Mouse (Mus musculus): ENCODE results near the gene Gm609. TPM values are rescaled to one million over a fixed set of nuclear protein-coding genes. Genes with fewer than 3 reads are reported as not detected.

Gm609 gene
- polyA plus RNA-seq, 1 experiment from 2014 or later, result not detected

DNA sequence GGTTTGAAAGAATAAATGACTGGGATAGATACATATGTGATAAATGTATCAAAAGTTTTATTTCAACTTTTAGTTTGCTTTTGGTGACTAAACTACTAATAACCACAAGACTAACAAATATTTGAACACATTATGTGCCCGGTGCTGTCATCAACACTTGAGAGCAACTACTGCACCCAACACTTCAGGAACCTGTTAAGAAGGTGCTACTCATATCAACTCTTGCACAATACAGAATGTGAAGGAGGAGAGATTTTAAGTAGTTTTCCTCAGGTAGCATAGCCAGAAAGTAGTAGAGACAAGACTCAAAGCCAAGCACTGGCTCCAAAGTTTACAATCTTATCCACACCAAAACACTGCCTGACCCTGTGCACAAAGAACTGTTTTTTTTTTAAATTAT, 90.7 kb downstream of the Gm609 start:
- H3K4me1 ChIP-seq (ENCODE audit: control insufficient read depth, insufficient read depth, low read length), result peaks cover 31% of the 10 kb centered on the region
- no peak for ATAC-seq
- H3K4me2 ChIP-seq (ENCODE audit: low read length), result no peak overlapping the region
- no peak overlapping the region for H3K9ac ChIP-seq (ENCODE audit: low read depth, low read length)
- no peak overlapping the region for H3K27ac ChIP-seq (ENCODE audit: low read length)
- WGBS, result 94% methylated on average over 1 of the region's 1 CpGs
- peaks cover 7% of the 10 kb centered on the region for H3K36me3 ChIP-seq (ENCODE audit: control insufficient read depth, insufficient read depth, low read length)
- H3K4me3 ChIP-seq (ENCODE audit: low read depth, low read length), result no peak overlapping the region
- no peaks in the 10 kb centered on the region for H3K27me3 ChIP-seq (ENCODE audit: control insufficient read depth, insufficient read depth, low read depth, low read length)
- H3K9me3 ChIP-seq (replicated peaks; ENCODE audit: control insufficient read depth, low read length, poor library complexity, severe bottlenecking), result no peaks in the 10 kb centered on the region

- H3K4me2 ChIP-seq (ENCODE audit: low read length), result no peak overlapping the region
- ATAC-seq, result no peak; the same call in 1 of the 2 replicates
- H3K27ac ChIP-seq (ENCODE audit: low read length), result no peak overlapping the region
- no peak overlapping the region for H3K4me3 ChIP-seq (ENCODE audit: low read depth, low read length)
- H3K4me1 ChIP-seq (ENCODE audit: control insufficient read depth, insufficient read depth, low read length), result peaks cover 13% of the 10 kb centered on the region
- 73% methylated on average over 9 of the region's 9 CpGs for WGBS
- H3K9me3 ChIP-seq (replicated peaks; ENCODE audit: control insufficient read depth, low read length, poor library complexity, severe bottlenecking), result no peaks in the 10 kb centered on the region
- no peak overlapping the region for H3K9ac ChIP-seq (ENCODE audit: low read depth, low read length)
- peaks cover 17% of the 10 kb centered on the region for H3K36me3 ChIP-seq (ENCODE audit: control insufficient read depth, insufficient read depth, low read length)
- no peaks in the 10 kb centered on the region for H3K27me3 ChIP-seq (ENCODE audit: control insufficient read depth, insufficient read depth, low read depth, low read length)
These were observed 92.7 kb downstream of the Gm609 start for GRCm38 (mm10) chr16:45399947-45400555.

DNA sequence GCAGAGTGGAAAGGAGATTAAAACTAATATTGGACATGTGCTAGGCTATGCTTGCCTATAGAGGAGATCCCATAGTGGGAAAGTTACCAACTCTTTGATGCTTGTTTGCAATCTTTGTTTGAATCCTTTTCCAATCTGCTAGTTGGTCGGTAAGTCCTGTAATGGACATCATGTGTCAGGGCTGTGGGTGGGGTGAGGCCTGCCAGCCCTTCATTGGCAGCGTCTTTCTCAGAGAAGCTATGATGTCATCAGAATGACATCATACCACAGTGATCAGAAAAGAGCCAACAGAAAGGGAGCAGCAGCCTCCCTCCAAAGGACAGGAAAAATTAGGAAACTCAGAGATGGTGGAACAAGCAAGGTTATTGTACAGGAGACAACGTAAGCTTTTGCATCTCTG, 93.4 kb downstream of the Gm609 start:
- H3K4me2 ChIP-seq (ENCODE audit: low read length), result no peak overlapping the region

GRCm38 (mm10) chr16:45397440-45397839, 95.3 kb downstream of the Gm609 start:
- no peak for ATAC-seq
- Histone ChIP-seq H3K4me2 (ENCODE audit: low read length) (no peak overlapping the region), H3K4me3 (ENCODE audit: low read depth, low read length) (no peak overlapping the region), H3K27me3 (ENCODE audit: control insufficient read depth, insufficient read depth, low read depth, low read length) (no peaks in the 10 kb centered on the region), H3K36me3 (ENCODE audit: control insufficient read depth, insufficient read depth, low read length) (peaks cover 23% of the 10 kb centered on the region), H3K9ac (ENCODE audit: low read depth, low read length) (no peak overlapping the region), H3K9me3 (replicated peaks; ENCODE audit: control insufficient read depth, low read length, poor library complexity, severe bottlenecking) (no peaks in the 10 kb centered on the region), H3K27ac (ENCODE audit: low read length) (no peak overlapping the region), H3K4me1 (ENCODE audit: control insufficient read depth, insufficient read depth, low read length) (peaks cover 11% of the 10 kb centered on the region; the same call in 1 of the 2 replicates)
- 79% methylated on average over 2 of the region's 2 CpGs for WGBS

More for the DNA sequence above, 93.4 kb downstream of the Gm609 start:
- Histone ChIP-seq H3K9me3 (replicated peaks; ENCODE audit: control insufficient read depth, low read length, poor library complexity, severe bottlenecking) (no peaks in the 10 kb centered on the region), H3K27ac (ENCODE audit: low read length) (no peak overlapping the region), H3K27me3 (ENCODE audit: control insufficient read depth, insufficient read depth, low read depth, low read length) (no peaks in the 10 kb centered on the region), H3K4me1 (ENCODE audit: control insufficient read depth, insufficient read depth, low read length) (peaks cover 11% of the 10 kb centered on the region; the same call in 1 of the 2 replicates), H3K9ac (ENCODE audit: low read depth, low read length) (no peak overlapping the region), H3K4me3 (ENCODE audit: low read depth, low read length) (no peak overlapping the region), H3K36me3 (ENCODE audit: control insufficient read depth, insufficient read depth, low read length) (peaks cover 19% of the 10 kb centered on the region)
- WGBS, result 87% methylated on average over 3 of the region's 3 CpGs
- ATAC-seq, result no peak

- Histone ChIP-seq H3K27ac (ENCODE audit: low read length) (no peak overlapping the region), H3K36me3 (ENCODE audit: control insufficient read depth, insufficient read depth, low read length) (peaks cover 31% of the 10 kb centered on the region), H3K27me3 (ENCODE audit: control insufficient read depth, insufficient read depth, low read depth, low read length) (no peaks in the 10 kb centered on the region), H3K4me1 (ENCODE audit: control insufficient read depth, insufficient read depth, low read length) (no peaks in the 10 kb centered on the region), H3K4me3 (ENCODE audit: low read depth, low read length) (no peak overlapping the region), H3K9me3 (replicated peaks; ENCODE audit: control insufficient read depth, low read length, poor library complexity, severe bottlenecking) (no peaks in the 10 kb centered on the region), H3K9ac (ENCODE audit: low read depth, low read length) (no peak overlapping the region), H3K4me2 (ENCODE audit: low read length) (no peak overlapping the region)
- no peak for ATAC-seq
- WGBS, result 78% methylated on average over 6 of the region's 6 CpGs
These were observed 100.5 kb downstream of the Gm609 start for GRCm38 (mm10) chr16:45392246-45392645.

GRCm38 (mm10) chr16:45391680-45392079, 101.1 kb downstream of the Gm609 start:
- H3K4me3 ChIP-seq (ENCODE audit: low read depth, low read length), result no peak overlapping the region
- no peak overlapping the region for H3K27ac ChIP-seq (ENCODE audit: low read length)
- ATAC-seq, result no peak
- no peak overlapping the region for H3K9ac ChIP-seq (ENCODE audit: low read depth, low read length)
- 82% methylated on average over 3 of the region's 3 CpGs for WGBS
- H3K4me1 ChIP-seq (ENCODE audit: control insufficient read depth, insufficient read depth, low read length), result no peaks in the 10 kb centered on the region
- no peaks in the 10 kb centered on the region for H3K27me3 ChIP-seq (ENCODE audit: control insufficient read depth, insufficient read depth, low read depth, low read length)
- H3K4me2 ChIP-seq (ENCODE audit: low read length), result no peak overlapping the region
- H3K36me3 ChIP-seq (ENCODE audit: control insufficient read depth, insufficient read depth, low read length), result peaks cover 28% of the 10 kb centered on the region
- no peaks in the 10 kb centered on the region for H3K9me3 ChIP-seq (replicated peaks; ENCODE audit: control insufficient read depth, low read length, poor library complexity, severe bottlenecking)

DNA sequence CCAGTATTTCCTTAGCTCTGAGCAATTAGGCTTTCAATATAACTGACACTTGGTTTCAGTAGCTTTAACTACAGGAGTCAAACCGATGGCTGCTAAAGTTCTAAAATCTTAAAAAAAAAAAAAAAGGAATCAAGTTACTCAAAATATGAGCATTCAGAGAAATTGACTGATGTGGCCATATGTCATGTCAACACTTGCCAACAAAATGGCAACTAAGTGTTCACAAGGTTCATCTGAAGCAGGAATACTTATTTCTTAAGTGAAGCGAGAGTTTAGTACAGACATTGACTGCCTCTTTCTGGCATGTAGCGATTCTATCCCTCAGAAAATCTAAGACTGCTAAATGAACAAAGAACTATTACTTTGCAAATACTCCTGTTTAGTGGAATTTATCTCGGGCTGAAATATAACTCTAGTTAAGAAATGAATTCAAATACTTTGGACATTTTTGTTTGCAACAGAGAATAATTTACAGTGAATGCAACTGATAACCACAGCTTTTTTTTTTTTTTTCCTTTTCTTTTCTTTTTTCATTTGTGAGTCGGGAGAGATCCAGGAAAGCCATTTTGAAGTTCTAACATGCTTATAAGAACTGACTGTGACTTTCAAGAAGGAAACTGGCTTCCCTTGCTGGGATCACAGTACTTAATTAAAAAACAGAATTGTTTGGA, 102.3 kb downstream of the Gm609 start:
- Histone ChIP-seq H3K4me3 (ENCODE audit: low read depth, low read length) (no peak overlapping the region), H3K36me3 (ENCODE audit: control insufficient read depth, insufficient read depth, low read length) (peaks cover 21% of the 10 kb centered on the region), H3K4me1 (ENCODE audit: control insufficient read depth, insufficient read depth, low read length) (no peaks in the 10 kb centered on the region), H3K9ac (ENCODE audit: low read depth, low read length) (no peak overlapping the region), H3K27me3 (ENCODE audit: control insufficient read depth, insufficient read depth, low read depth, low read length) (no peaks in the 10 kb centered on the region), H3K4me2 (ENCODE audit: low read length) (no peak overlapping the region), H3K9me3 (replicated peaks; ENCODE audit: control insufficient read depth, low read length, poor library complexity, severe bottlenecking) (no peaks in the 10 kb centered on the region), H3K27ac (ENCODE audit: low read length) (no peak overlapping the region)
- no peak for ATAC-seq
- WGBS, result 62% methylated on average over 5 of the region's 5 CpGs

GRCm38 (mm10) chr16:45389833-45390232, 102.9 kb downstream of the Gm609 start:
- H3K4me2 ChIP-seq (ENCODE audit: low read length), result no peak overlapping the region
- no peak for ATAC-seq
- H3K27ac ChIP-seq (ENCODE audit: low read length), result no peak overlapping the region
- H3K36me3 ChIP-seq (ENCODE audit: control insufficient read depth, insufficient read depth, low read length), result peaks cover 21% of the 10 kb centered on the region
- H3K27me3 ChIP-seq (ENCODE audit: control insufficient read depth, insufficient read depth, low read depth, low read length), result no peaks in the 10 kb centered on the region
- no peaks in the 10 kb centered on the region for H3K4me1 ChIP-seq (ENCODE audit: control insufficient read depth, insufficient read depth, low read length)
- WGBS, result 80% methylated on average over 2 of the region's 2 CpGs
- H3K9me3 ChIP-seq (replicated peaks; ENCODE audit: control insufficient read depth, low read length, poor library complexity, severe bottlenecking), result no peaks in the 10 kb centered on the region
- no peak overlapping the region for H3K9ac ChIP-seq (ENCODE audit: low read depth, low read length)
- H3K4me3 ChIP-seq (ENCODE audit: low read depth, low read length), result no peak overlapping the region

DNA sequence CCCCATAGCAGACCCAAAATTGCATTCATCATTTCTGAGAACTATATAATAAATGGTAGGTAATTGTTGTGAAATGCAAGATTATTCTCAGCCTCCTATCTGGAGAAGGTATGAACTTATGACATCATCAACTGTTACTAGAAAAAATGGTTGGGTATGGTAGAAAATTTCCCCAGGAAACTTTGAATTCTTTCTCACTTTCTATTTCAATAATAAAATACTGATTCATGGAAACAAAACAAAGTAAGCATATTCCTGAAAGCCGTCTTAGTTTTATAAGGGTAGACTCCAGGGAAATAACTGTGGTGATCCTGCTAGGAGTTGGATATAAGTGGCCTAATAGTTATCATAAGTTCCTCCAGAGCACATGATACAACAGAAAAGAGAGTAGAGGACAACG, 103.7 kb downstream of the Gm609 start:
- no peak for ATAC-seq
- WGBS, result 90% methylated on average over 2 of the region's 2 CpGs
- no peaks in the 10 kb centered on the region for H3K4me1 ChIP-seq (ENCODE audit: control insufficient read depth, insufficient read depth, low read length)
- H3K4me3 ChIP-seq (ENCODE audit: low read depth, low read length), result no peak overlapping the region
- H3K4me2 ChIP-seq (ENCODE audit: low read length), result no peak overlapping the region
- H3K27ac ChIP-seq (ENCODE audit: low read length), result no peak overlapping the region
- H3K27me3 ChIP-seq (ENCODE audit: control insufficient read depth, insufficient read depth, low read depth, low read length), result no peaks in the 10 kb centered on the region
- peaks cover 17% of the 10 kb centered on the region for H3K36me3 ChIP-seq (ENCODE audit: control insufficient read depth, insufficient read depth, low read length)
- H3K9ac ChIP-seq (ENCODE audit: low read depth, low read length), result no peak overlapping the region
- no peaks in the 10 kb centered on the region for H3K9me3 ChIP-seq (replicated peaks; ENCODE audit: control insufficient read depth, low read length, poor library complexity, severe bottlenecking)

Measured in midbrain, embryonic 16.5 days (tissue).